Mouse (Mus musculus) cerebellum, postnatal 4 days (tissue): ENCODE data around the gene Rnf220.
"Not testable (repeated sequence)": the region's sequence is repeated elsewhere in the genome, so short reads cannot be mapped to it uniquely, and the experiment has no call there.

Source experiments
- DNase-seq, 2 experiments: peaks; one replicate each; pipeline ENCODE4 v3.0.0; 2022; ENCODE audit warnings: low spot score in 2 of 2, mixed read lengths in 1 of 2

Rnf220 gene

DNA sequence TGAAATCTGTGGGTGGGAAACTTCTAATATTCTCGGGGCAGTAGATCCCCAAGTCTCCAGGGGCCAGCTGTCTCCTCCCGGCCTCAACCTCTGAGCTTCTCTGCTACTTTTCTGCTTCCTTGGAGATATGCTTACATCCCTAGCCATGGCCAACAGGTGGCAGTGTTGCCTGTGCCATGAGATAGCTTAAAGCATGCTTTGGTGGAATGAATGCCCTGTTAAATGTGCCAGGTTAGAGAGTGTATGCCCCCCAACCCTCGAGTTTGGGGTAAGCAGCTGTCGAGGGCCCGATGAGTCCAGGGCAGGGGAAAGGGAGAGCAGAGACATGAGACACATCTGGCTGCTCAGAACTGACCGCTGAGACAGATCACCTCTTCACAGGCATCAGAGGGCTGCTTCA is 226.6 kb downstream of the Rnf220 start:
- DNase-seq: peak; percentile 76 to 86

DNA sequence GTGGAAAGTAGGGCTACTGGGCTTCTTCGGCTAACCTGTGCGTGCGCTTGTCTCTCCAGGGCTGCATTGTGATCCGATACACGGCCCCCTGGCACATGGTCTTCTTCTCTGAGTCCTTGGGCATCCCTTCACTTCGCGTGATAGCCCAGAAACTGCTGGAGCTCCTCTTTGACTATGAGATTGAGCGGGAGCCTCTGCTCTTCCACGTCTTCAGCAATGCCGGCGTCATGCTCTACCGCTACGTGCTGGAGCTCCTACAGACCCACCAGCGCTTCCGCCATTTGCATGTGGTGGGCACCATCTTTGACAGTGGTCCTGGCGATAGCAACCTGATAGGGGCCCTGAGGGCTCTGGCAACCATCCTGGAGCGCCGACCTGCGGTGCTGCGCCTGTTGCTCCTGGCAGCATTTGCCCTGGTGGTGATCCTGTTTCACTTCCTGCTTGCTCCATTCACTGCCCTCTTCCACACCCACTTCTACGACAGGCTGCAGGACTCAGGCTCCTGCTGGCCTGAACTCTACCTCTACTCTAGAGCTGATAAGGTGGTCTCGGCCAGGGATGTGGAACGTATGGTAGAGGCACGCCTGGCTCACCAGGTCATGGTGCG is 228.9 kb downstream of the Rnf220 start:
- DNase-seq: no peak

DNA sequence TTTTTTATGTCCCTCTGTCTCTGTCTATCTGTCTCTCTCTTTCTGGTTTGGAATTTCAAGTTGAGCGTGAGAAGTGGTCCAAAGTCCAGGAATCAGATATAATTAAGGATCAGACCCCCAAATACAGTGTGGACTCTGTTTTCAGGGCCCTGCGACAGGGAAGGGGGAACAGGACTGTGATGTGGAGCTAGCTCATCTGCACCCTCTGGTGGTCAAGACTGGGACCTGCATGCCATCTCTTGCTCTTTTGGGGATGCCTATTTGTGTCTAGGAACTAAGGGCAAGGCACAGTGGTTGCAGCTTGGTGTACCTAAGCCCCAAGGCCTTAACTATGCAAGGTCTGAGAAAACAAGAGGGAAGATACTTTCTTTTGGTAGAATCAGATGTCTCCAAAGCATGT is 229.6 kb downstream of the Rnf220 start:
- DNase-seq: peak; percentile 78 to 87

DNA sequence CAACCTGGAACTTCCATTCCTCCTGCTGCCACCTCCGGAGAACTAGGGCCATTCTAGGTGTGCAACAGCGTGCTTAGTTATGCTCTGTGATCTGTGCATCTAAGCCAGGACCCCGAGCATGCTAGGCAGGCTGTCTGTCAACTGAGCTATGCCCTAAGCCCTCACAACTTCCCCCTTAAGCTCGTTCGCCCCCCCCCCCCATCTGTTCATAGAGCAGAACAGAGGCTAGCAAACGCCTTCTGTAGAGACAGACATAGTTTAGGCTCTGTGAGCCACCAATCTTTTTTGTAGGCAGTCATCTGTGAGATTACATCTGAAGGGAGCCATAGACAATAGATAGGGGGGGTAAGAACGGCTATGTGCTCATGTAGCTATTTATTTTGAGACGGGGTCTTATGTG is 233.9 kb downstream of the Rnf220 start:
- no peak for DNase-seq

DNA sequence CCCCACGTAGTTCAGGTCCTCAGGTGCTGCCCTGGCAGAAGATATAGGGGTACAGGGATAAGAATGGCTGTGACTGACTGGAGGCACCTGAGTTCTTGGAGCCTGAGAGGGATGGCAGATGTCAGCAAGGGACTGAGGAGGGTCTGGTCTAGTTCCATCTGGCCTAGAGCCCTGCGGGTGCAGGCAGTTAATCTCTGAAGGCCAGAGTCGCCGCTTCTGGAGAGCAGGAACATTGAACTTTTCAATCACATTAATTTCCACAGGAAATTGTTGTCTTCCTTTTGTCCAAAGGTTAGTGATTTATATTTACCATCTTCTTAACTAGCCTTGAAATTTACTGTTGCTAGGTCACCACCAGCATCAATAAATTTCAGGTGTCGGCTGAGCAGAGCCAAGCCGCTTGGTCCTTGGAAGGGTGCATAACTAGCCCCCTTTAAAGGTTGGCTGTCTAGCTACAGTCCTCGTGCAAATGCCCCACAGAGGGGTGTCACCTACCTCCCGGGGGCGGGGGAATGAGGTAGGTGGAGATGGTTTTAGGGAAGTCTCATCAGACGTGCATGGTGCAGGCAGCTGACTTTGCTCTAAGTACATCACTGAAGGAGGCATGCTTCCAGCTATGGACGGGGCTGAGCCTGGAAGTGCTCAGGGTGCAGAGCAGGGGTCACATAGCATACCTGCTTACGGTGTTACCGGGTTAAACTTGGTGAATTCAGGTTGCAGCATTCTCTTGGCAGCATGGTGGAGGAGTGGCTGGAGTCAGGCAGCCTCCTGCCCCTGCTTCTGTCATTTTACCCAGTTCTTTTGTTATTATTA is 234.5 kb downstream of the Rnf220 start:
- DNase-seq: peak in 1 of 2 experiments; percentile 42

DNA sequence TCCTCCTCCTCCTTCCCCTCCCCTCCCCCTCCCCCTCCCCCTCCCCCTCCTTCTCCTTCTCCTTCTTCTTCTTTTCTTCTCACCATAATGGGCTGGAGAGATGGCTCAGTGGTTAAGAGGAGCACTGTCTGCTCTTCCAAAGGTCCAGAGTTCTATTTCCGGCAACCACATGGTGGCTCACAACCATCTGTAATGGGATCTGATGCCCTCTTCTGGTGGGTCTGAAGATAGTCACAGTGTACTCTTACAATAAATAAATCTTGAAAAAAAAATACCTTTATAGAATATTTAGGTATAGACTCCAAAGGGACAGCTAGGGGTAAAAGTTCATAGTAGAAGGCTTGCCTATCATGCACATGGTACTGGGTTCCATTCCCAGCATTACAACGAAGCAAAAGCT is 235.6 kb downstream of the Rnf220 start:
- DNase-seq: no peak

DNA sequence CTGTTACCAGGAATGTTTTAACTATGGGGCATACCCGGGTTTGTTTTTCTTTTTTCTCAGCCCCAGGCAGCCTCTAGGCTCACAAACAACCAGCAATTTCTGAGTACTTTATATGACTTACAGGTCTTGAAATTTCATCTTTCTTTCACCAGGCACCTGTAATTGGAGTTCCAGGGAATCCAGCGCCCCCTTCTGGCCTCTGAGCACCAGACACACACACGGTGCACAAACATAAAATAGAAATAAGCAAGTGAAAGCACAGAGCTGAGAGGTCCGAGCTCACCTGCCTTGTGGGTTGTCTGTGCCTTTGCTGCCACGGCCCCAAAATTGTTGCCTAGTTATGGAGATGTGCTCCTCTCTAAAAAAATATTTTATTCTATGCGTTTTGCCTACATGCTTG is 236.9 kb downstream of the Rnf220 start:
- DNase-seq: not testable (repeated sequence)

DNA sequence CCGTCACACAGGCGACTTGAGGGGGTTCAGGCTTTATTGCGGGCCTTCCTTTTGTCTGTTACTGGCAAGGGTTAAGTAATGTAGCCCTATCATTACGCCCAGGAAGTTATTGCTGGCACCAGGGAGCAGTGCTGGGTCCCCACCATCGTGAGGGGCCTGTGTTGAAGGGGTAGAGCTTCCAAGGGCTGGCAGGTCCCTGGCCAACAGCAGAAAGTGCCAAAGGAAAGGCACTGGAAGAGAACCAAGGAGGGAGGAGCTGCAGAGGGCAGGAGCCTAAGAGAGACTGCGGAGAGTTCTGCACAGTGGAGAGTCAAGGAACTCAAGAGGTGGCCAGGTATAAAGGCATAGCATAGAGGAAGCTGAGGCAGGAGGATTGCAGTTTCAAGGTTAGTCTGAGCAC is 242.2 kb downstream of the Rnf220 start:
- no peak for DNase-seq

DNA sequence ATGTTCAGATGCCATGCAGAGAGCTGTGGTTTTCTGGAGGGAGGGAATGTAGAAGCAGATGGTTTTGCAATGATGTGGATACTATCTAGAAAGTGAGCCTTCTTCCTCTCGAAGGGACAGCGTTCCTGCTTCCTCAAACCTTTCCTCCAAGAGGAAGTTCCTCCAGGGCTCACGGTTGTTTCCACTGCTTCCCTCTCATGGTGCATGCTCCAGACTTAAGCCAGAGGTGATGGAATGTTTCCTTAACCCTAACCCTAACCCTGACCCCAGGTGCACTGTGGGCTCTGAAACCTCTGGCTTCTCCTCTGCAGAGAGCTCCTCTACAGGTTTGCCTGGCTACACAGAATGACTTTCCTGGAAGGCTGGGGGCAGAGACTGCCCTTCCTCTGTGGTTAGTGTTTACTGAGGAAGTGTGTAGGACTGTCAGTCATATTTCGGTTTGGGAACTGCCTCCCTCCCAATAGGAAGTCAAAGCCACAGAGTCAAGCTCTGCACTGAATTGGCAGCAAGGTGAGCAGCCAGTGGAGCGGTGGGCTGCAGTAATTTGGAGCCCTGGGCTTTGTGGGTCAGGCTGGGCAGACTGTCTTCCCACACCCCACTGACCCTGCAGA is 242.7 kb downstream of the Rnf220 start:
- DNase-seq: no peak

DNA sequence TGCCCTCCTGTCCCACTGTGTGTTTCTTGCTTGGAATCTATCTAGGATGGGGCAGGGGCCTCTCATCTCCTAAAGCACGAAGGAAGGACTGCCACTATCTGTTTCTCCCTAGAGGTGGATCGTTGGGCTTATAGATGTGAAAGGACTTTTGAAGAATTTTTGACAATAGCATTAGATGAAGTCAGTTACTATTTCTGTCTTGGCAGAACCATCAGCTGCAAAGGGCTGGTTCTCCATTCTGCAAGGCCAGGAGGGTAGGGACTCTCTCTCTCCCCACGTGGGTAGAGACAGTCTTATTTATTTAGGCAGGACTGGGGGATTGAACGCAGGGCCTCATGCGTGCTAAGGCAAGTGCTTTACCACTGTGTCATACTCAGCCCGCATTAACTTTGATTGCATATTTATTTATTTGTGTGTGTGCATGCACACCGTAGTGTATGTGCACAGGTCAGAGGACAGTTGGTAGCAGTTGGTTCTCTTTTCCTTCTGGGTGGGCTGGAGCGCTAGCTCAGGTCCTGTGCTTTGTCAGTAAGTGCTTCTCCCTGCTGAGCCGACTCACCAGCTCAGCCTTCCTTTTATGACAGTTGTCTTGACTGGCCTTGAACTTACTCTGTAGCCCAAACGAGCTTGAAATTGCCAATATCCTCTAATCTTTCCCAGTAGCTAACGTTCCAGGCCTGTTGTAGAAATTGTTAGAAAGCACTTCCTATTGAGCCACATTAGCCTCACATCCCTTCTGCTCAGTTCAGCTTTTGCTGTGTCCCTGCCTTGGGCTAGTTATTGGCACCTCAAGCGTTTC is 243.4 kb downstream of the Rnf220 start:
- DNase-seq: no peak

DNA sequence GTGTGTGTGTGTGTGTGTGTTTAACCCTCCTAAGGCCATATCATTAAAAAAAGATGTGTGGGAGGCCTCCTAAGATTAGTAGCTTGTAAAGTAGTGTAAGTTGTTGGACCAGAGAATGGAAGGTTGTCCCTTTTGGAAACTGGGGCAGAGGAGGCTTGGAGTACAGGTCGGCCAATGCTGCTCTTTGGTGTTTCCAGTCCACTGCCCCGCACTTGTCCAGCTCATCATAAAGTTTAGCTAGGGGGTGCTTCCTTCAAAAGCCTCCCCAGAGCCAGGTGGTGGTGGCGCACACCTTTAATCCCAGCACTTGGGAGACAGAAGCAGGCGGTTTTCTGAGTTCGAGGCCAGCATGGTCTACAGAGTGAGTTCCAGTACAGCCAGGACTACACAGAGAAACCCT is 244.1 kb downstream of the Rnf220 start:
- DNase-seq: no peak

DNA sequence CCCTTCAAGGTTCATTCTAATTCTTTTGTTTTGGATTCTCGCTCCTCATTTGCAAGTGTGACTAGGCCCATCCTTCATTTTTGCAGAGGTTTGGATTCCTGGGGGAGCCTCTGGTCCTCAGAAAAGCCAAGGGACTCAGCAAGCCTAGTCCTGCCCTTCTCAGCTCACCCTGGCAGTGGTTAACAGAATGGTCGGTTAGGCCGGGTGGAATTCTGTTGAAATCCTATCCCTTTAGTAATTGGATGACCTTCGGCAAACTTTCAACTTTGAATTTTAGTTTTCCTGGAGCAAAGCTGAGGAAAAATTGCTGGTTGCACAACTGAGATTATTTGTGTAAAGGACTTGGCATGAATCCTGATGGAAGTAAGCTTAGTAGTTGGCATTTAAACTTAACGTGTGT is 244.5 kb downstream of the Rnf220 start:
- DNase-seq: no peak

DNA sequence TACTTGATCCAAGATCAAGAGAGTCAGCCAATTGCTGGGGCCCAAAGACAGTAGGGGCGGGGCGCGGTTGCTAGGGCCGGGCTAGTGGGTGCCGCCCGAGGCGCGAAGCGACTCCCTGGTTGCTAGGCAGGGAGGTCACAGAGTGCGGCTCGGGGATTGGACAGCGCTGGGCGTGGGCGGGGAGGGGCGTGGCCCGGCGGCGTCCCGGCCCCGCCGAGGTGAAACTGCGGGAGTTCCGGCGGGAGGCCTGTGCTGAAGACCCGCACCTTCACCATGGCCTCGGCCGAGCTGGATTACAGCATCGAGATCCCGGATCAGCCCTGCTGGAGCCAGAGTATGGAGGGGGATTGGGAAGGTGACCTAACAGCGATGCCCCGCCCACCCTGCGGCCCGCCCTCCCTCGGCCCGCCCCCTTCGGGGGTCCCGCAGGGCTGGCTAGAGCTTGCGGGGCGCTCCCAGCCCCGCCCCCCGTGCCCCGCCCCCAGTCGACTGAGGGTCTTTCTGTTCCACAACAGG is 245.0 kb downstream of the Rnf220 start, which contains the start of the genes Tmem53 and Armh1:
TSS of gene Tmem53 (plus strand) at position 151 of the 516 bp plus-strand sequence.
TSS of gene Armh1 (minus strand) at position 325 of the 516 bp plus-strand sequence.
- peak; percentile 73 to 83 for DNase-seq

DNA sequence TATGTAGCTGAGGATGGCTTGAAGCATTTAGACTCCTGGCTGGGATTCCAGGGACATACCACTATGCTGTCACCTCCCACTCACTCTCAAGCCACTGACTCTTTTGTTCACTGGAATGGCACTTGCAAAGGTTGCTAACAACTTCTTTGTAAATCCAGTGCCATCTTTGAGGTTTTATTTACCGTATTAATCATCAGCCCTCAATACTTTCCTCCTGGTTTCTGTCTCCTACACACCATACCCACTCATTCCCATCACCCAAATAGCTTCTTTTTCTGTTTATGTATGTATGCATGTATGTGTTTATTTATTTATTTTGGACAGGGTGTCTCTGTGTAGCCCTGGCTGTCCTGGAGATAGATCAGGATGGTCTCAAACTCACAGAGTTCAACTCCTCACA is 245.9 kb downstream of the Rnf220 start:
- no peak for DNase-seq

DNA sequence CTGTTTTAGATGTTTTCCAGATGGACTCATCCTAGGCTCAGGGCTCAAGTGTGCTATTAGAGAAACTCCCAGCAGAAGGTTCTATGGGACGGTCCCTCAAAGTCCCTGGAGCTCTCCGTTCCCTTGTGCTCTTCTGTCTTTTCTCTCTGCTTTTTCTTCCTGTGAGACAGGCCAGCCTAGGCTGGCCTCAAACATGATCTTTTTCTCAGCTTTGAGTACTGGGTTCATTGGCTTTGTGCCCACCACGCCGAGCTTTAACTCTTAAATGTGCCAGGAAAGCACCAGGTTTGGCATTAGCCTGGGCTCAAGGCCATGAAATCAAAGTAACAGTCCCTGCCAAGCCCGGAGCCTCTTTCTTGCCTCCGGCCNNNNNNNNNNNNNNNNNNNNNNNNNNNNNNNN is 256.0 kb downstream of the Rnf220 start:
- peak; percentile 32 to 72 for DNase-seq

DNA sequence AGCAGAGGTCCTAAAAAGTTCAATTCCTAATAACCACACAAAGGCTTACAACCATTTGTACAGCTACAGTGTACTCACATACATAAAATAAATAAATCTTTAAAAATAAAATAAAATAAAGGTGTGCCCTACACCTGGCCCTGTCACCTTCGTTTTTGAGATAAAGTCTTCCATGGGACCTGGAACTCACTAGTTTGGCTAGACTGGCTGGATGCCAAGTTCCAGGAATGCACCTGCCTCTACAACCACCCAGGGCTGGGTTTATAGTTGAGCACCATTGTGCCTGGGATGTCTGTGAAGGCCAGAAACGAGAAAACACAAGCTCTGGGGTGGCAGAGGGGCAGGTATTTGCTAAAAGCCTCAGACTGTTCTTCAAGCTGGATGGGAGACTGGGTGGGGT is 257.7 kb downstream of the Rnf220 start:
- no peak for DNase-seq

DNA sequence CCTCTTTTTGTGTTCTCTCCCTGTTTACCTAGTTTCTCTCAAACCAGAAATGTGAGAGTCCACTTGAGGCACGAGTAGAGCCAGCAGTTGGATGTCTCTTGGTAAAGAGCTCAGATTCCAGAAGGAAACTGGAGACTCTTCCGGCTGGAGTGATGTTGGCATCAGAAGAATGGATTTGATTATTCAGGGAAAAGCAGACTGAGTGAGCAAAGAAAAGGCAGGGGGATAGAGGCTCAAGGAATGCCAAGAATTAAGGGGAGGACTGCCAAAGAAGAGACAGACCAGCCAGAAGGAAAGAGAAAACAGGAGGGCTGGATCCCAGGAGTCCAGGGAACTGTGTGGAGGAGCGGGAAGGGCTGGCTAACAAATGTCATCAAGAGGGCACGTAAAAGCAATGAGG is 261.0 kb downstream of the Rnf220 start:
- DNase-seq: no peak

DNA sequence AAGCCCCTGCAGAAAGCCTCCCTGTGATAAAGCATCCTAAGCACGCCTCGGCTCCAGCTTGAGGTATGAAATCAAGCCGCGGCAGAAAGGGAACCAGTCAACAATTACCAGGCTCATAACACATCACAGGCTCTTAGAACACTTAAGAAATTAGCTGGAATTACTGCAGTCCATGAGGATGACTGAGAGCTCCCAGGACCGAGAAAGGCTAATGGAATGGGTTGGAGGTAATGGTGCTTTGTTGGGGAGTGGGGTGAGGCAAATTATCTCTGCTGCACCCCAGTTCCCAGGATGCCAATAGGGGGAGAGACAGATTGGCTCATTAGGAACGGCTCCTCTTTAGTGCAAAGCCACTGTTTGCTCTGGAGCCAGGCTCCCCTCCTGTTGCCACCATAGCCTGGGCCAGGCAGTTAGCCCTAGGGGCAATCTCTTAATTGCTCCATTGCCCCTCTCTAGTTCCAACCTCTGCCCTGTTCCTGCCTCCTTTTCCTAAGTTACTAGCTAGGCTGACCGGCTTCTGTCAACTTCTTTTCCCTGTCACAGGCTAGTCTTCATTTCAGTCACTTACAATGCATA is 262.6 kb downstream of the Rnf220 start:
- no peak for DNase-seq

DNA sequence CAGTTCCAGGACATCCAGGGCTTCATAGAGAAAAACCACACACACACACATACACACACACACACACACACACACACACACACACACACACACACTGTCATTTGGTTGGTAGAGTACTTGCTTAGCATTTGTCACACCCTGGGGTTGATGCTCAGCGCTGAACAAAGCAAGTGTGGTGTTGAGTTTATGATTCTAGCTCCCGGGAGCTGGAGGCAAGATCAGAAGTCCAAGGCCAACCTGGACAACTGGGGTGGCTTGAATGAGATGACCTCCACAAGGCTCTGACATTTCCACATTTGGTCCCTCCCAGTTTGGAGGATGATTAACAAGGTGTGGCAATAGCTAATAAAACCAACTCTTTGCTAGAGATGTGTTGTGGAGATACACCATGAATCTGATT is 265.6 kb downstream of the Rnf220 start:
- no peak for DNase-seq

DNA sequence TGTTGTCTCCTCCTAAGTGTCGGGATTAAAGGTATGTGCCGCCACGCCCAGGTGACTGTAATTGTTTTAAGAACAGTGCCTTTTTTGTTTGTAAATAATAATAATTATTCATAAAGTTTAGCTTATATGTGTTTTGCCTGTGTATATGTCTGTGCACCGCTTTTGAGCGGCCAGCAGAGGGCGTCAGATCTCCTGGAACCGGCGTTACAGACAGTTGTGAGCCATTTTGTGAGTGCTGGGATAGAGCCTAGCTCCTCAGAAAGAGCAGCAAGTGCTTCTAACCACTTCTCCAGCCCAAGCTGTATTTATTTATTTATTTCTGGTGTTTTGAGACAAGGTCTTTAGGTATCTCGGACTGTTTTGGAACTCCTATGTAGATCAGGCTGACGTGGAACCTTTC is 266.5 kb downstream of the Rnf220 start:
- DNase-seq: no peak

DNA sequence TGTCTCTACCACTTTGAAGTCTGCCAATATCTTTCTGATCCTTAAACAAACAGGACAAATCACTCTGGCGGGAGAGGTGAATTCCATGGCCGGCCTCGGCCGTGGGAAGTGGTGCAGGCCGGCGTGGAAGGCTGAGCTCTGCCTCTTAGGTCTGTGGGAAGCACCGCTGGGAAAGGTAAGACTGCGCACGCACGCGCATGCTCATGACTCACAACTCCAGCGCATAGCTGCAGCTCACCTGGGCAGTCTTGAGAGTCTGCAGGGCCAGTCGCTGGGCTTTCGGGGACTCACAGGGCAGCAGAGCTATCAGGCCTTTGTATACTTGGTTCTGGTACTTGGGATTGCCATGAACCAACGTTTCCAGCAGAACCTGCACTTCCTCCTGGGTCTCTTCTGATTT is 267.3 kb downstream of the Rnf220 start:
- DNase-seq: no peak

DNA sequence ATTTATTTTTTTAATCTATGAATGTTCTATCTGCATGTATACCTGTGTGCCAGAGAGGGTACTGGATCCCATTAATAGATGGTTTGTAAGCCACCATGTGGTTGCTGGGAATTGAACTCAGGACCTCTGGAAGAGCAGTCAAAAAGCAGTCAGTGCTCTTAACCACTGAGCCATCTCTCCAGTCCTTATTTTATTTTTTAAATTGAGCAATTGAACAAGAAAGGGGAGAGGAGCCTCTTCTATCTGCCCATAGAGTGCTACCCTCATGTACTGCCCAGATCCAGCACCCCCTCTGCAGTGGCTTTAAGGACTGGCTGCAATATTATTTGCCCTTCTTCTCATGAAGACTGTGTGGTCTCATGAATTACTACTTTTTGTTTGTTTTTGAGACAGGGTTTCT is 271.6 kb downstream of the Rnf220 start:
- no peak for DNase-seq
